Mouse (Mus musculus): ENCODE data around the gene Sp1.

DNA sequence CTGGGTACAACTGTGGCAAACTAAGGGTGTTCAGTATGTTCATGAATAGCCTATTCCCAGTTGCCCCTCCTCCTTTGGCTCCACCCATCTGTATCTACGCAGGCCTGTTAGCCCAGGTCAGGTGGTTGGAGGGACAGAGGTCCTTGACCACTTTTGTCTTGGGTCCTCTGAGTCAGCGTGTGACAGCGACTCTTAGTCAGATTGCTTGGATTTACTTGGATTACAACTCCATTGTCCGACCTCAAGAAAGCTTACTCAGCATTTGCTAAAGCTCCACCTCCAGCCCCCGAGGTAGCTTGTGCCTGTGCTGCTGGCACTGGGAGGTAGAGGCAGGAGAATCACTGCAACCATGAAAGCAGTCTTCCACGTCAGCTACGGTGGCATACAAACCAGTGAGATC, 45.0 kb downstream of the Sp1 start:
- TF ChIP-seq POLR2A (IDR thresholded peaks at IDR 0.05; ENCODE audit: borderline replicate concordance, extremely low read depth, insufficient read depth, insufficient read length, poor library complexity, severe bottlenecking) (no peak), CTCF (IDR thresholded peaks at IDR 0.05; ENCODE audit: borderline replicate concordance, extremely low read depth, insufficient read depth, insufficient read length) (no peak)
